Mouse (Mus musculus): ENCODE results near the gene Ndufc2.

The Ndufc2 gene

DNA sequence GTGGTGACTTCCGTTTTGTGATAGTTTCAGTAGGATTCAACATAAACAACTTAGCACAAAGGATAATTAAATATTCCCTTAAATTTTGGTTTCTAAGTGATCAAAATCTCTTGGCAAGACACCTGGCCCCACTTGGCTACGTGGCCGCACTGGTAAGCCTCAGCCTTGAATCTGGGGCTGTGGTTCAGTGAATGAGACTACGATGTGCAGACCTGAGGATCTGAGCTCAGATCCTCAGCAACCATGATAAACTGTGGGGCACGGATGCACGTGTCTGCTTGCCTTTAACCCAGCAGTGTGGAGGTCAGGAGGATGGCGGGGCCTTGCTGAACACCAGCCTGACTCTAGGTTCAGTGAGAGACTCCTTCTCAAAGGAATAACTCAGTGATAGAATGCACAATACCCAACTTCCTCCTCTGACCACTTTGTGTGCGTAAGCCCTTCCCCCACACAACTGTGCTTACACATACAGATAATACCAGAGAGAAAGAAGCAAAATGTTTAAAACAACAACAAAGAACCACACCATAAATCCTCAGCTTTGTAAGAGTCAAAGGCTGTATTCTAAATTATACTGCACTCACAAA, 12.1 kb upstream of the Ndufc2 start:
- DNase-seq = peak in 1 of 2 experiments; percentile 57

DNA sequence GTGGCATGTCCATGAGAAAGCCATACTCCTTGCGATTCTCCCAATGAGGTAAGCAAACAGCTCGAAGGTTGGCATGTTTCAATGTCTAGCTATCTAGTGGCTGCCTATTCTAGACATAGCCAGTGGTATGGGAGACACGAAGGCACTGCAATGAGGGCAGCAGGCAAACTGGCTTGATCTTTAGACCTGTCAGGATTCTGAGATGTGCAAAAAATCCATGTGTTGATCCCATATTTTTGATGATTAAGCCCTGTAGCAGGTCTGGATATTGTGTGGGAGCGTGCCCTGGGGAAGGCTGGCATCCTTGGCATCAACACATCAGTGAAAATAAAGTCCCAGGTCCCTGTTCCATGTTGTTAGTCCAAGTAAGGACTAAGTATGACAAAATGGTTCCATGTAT, 11.3 kb upstream of the Ndufc2 start:
- DNase-seq = no peak

DNA sequence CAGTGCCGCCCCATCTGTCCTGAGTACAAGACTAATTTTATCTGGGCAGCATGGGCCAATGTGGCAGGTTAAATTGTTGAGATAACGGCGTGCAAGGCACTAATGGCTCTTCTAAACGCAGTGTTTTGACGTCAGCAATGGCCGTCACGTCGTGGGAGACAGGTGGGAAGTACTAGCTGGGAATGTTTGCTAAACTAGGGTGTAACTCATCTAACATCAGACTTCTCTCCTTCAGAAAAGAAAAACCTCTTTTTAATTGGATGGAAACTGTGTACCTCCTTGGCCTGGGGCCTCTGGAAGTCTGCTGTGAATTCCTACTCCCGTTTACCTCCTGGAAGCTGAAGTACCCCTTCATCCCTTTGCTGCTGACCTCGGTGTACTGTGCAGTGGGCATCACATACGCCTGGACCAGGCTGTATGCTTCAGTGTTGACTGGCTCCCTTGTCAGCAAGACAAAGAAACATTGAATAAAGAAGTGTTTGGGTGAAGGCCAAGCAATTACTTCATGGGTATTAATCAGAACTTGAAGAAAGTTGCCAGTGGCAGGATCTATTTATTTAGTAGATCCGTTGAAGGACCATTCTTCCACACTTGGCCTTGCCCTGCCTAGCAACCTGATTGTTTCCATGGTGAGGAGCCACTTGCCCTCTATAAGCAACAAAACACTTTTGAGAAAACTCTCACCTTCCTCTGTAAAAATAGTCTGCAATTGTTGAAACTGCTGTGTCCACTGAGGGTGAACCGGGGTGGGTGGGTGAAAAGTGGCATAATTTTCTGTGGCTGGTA, 8.3 kb upstream of the Ndufc2 start:
- DNase-seq = no peak

DNA sequence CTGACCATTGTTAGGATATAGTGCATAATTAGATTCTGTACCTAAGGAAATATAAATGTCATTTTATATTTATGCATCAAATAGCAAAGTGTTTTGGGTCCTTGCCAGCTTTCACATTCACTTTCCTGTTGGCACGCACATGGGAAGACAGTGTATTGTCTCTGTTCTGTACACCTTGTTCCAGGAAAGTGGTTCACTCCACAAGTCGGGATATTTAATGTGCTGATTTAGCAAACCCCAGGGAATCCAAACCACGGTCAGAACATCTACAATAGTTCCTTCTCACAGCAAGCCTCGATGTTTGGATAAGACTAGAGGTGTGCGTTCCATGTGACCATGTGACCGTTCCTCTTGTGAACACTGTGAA, 7.7 kb upstream of the Ndufc2 start:
- no peak for DNase-seq

DNA sequence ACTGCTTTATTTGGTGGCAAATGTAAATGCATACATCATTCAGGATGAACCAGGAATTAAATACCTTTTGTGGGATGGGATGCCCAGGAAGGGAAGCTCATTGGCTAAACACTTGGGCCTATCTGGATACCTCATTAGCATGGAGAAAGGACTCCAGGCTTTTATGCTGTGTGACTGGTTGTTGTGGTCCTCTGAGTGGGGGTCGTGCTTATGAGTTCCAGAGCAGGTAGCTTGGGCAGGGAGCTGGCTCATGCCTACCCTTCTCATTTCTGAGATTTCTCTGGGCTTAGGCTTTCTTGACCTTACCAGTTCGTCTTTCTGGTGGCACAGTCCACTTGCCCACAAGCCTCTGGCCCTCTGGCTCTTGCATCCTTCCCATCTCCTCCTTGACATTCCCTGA, 5.4 kb upstream of the Ndufc2 start:
- DNase-seq = no peak

DNA sequence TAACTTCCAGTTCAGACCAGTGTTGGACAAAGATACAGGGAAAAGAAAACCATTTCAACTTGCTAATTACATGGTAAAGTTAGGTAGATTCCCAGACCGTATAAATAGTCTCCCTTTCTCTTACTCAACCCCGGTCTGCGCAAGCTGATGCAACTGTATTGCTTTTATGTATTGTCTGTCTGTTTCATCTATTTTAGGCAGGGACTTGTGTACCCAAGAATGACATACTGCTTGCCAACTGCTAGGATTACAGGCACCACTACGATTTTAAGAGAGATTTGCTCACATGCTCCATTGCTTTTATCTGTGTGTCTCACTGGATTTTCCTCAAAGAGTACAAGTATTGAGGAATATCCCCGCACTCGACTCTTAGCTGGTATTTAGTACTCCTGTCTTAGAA, 860 bp upstream of the Ndufc2 start:
- DNase-seq = no peak

DNA sequence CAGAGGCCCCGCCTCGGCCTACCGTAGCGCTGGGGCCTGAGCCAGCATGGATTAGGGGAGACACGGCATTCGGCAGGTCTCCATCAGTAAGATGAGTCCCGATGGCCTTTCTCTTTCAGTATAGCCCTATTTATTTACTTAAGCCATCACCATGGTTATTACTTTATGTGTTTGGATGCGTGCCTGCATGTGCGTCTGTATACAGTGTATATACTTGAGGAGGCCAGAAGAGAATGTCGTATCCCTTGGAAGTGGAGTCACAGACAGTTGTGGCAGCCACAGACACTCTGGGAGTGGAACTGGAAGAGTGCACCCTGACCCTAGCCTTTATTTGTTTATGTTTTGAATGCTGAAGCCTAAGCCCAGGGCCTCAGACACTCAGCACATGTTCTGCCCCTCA, 7.3 kb downstream of the Ndufc2 start:
- no peak for DNase-seq

DNA sequence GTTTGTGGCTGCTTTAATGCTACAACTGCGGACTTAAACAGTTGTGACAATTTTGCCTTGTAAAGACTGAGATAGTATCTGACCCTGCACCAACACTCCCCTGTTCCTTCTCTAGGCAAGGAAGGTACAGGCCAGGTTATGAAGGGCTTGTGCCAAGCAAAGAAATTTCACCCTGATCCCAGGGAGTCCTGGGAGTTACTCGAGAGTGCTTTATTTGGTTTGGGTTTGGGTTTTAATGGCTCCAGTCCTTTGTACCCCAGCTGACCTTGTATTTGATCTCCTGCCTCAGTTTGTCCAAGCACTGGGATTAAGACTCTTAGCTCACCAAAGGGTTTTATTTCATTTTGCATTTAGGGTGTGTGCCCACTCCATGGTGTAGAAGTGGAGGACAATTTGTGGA, 11.3 kb downstream of the Ndufc2 start:
- no peak for DNase-seq

DNA sequence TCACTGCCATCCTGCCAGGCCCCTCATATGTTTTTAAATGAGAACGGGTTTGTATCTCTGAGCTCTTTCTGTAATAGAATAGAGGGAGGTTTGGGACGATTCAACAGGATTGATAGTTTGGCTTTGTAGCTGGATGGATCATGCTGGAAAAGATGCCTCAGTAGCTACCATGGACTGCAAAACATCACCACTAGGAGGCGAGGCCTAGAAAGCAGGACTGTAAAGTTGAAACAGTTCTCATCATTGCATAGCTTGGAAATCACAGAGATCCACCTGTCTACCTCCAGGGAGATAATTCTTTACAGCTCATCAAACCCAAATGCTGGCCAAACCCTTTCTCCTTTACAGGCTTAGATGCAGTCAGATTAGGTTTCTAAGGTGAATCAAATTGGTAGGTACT, 11.8 kb downstream of the Ndufc2 start:
- no peak for DNase-seq

DNA sequence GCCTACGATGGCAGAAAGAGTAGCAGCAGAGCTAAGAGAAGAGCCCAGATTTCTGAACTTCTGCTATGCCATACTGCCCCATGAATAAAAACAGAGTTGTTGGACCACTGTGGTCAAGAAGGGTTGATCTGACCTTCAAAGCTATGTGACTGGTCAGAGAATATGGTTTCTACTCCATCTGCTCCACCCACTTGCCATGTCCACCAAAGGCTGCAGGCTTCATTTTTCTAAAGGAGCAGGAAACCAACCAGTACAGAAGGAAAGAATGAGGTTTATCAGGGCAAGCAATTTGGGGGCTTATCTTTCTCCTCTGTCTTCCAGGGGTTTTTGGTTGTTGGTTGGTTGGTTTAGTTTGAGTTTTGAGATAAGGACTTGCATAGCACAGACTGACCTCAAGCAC, 14.2 kb downstream of the Ndufc2 start:
- no peak for DNase-seq

DNA sequence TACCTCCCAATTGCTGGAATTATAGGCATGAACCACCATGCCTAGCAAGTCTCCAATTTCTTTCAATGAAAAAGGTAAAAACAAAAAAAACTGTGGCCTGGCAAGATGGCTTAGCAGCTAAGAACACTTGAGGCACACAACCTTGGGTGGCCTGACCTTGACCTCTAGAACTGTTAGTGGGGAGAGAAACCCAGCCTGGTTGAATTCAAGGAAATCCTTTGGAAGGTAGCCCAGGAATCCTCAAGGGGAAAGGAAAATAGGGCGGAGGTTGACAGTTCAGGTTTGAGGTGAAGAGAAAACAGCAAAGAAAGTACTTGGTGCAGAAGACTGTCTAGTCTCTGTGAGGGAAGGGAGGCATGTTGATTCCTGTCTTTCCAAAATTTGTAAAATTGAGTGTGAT, 14.6 kb downstream of the Ndufc2 start:
- no peak for DNase-seq

DNA sequence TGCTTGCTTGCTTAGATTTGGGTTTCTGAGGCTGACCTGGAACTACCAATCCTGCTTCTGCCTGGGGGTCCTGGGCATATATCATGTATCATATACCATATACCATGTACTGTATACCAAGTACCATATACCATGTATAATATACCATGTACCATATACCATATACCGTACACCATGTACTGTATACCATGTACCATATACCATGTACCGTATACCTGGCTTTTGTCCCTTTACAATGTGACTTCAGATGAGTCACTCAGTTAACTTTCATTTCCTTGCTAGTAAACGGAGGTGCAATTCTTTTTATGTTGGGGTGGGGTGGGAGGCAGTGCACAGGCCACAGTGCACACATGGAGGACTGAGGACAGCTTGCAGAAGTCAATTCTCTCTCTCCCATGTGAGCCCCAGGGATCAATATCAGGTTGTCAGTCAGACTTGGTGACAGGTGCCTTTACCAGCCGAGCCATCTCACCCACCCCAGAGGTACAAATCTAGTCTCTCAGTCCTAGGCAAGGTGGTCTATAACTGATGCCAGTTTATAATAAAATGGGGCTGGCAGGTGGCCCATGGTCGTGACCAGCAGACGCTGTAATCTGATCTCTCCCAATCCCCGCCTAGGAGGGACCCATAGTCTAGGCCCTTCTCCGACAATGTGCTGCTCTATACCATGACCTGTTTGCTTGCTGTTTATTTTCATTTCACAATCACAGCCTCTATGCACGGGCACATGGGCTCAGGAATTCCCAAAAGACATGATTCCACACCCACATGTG, 15.3 kb downstream of the Ndufc2 start:
- DNase-seq = peak in 1 of 2 experiments; percentile 65

DNA sequence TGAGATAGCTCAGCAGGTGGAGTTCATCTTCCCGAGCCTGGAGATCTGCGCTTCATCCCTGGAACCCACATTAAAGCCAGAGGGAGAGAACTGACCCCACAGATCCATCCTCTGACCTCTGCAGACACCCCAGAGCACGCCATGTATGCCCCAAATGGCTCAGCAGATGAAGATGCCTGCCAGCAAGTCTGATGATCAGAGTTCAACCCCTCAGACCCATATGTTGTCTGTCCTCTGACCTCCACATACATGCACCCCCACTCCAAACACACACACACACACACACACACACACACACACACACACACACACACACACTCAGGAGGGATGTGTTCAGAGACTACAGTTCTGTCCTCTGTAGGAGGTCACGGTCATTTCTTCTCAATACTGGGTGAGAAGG, 16.7 kb downstream of the Ndufc2 start:
- peak; percentile 41 to 47 for DNase-seq

DNA sequence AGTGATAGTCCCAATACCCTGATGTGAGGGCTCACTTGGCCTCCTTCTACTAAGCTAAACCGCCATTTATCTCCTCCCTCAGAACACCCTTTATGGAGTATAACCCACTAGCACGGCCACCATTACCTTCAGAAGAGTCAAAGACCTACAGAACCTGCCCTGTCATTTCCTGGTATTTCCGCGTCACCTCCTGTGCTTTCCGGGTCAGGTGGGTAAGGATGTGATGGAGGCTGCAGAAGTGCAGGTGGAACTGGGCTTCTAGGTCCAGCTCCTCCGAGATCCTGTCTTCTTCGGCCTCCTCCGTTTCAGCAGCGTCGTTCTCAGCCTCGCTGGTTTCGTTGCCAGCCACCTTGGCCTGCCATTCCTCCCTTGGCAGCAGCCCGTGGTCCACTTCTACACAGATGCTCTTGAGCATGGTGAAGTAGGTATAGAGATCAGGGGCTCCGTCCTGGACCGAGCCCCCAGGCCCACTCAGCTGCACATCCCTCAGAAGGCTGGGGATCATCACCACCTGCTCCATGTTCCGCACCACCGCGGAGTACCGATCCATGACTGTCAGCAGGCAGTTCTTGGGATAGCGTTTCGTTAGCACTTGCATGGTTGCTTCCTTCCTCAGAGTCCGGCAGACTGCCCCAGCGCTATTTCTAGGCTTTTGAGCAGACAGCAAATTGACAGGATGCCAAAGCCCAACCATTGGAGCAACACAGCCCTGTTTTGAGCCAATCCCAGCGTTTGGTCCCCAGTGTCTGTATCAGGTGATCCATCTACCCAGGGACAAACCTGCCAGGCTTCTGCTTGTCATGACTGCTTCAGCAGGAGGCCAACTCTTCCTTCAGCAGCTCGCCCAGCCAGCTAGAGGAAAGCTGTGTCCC, 17.3 kb downstream of the Ndufc2 start, which contains the start of gene Thrsp:
Gene Thrsp (minus strand): TSS at position 825 of the 872 bp plus-strand sequence.
- DNase-seq = peak; percentile 94 to 95

DNA sequence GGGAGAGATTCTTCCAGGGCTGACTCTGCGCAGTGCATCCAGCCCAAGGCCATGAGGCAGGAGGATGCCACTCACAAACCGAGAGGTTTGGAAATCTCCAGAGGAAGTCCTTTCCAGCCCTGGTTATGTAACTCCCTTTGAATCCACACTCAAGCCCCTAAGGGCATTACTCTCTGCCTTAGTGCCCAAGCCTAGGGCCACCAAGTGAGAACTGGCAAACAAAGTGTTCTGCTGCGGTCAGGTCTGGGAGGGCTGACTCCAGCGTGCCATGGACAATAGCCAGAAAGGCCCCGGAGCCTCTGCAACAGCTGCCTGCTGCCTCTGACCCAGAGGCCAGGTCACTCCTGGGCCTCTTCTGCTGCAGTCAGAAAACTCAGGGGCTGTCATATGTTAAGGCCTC, 18.9 kb downstream of the Ndufc2 start:
- DNase-seq = peak in 1 of 2 experiments; percentile 48

DNA sequence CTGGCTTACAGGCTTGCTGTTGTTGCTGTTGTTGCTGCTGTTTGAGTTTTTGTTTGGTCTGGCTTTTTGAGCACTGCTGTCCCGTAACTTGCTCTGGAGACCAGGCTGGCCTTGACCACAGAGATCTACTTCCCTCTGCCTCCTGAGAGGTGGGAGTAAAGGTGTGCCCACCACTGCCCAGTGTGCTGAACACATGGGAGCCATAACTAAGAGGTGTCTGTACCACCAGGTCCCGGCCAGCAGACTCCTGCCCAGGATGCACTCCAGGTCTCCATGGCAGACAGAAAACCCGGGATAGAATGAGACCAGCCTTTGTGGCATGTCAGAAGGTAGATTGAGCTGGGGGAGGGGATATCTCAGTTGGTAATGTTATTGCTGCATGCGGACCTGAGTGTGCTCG, 19.4 kb downstream of the Ndufc2 start:
- no peak for DNase-seq

DNA sequence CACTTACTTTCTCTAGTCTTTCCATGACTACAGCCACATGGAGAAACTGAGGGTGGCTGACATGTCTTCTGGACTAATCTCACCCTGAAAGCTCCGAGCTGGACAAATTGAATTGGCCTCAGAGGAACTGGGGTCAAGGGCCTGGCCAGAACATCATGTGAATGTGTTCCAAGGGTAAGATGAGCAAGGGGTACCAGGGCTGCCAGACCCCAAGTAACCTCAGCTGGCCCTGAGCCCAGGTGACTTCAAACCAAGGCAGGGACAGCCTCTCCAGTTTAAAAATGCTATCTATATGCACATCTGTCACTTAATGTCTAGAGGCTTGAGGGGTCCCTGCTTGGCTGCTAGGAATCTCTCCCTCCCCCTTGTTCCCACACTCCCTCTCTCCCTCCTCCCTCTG, 20.6 kb downstream of the Ndufc2 start:
- peak in 1 of 2 experiments; percentile 41 for DNase-seq

DNA sequence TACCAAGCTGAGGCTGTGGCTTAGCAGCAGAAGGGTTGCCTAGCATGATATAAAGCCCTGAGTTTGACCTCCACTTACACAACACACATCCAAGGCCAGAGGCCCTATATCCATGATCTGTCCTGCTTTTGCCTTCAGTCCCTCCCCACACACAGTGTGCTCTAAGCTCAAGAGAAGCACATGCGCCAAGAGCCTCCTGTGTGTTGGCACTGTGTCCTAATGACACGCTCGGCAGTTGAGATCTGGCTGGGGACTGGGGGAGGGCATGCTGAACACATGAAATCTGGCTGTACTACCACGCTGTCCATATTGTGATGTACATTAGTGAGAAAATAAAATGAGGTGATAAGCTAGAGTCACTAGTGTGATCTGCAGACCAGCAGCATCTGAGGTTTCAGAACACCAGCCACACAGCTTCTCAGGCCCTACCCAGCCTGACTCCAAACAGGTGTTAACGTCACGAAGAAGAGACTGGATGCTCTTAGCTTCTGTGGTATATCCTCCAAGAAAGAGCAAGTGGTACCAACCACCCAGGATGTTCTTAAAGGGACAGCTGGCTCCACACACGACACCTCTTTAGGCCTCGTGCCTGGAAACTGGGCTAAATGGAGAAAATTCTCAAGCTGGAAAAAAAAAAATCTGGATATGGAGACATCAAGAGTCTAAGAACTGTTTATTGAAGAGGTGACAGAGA, 21.3 kb downstream of the Ndufc2 start:
- peak; percentile 79 to 83 for DNase-seq

DNA sequence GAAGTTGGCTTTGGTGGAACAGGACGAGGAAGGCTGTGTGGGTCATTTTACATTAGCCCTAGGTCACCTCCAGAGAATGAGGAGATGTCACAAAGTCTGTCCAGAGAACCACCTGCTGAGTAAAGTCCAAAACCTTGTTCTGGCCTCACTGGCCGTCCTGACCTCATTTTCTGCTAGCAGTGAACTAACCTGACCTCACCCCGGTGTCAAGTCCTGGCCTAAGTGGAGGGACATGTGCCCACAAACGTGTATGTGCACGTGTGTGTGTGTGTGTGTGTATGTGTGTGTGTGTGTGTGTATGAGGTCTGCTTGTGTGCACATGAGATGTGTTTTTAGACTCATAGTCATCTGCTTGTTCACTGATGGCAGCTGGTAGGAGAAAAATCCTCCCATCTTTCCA, 24.0 kb downstream of the Ndufc2 start:
- no peak for DNase-seq

DNA sequence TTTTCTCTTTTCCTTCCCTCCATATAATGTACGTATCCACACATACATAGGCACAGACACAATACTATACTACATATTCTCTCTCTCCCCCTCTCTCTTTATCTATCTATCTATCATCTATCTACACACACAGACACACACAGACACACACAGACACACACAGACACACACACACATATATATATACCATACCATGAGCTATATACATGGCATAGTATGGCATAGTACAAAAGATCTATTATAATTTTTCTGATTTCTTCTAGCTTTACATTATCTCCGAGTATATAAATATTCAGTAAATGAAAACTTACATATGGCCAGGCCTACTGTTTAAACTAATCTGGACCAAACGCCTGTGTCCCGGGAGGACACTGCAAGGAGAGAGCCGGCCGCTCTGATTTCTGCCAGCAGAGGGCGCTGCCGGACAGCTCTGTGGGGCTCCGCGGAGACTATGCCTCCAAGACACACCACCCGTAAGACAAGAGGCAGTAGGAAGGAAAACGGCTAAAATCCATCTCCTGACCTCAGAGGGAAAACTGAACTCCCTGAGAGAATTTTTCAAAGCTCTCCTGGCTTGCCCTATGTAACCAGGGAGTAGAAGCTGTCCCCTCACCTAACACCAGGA, 24.9 kb downstream of the Ndufc2 start:
- peak; percentile 98 to 99 for DNase-seq

DNA sequence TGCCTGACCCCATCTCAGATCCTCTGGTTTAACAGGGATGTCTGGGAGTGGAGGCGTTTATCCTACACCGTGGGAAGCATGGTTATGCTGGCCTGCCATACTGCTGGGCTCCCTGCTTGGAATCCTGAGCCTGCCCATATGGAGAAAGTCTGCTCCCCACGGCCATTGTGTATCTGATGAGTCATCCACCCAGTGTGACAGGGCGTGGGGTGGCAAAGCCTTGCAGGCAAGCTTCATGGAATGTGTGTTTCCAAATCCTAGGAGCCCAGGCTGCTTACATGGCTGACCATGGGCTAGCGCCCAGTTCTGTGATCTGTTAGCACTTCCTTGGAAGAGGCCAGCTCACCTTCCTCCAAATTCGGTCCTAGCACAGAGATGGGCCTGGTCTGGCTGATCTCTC, 26.8 kb downstream of the Ndufc2 start:
- peak; percentile 72 to 76 for DNase-seq

DNA sequence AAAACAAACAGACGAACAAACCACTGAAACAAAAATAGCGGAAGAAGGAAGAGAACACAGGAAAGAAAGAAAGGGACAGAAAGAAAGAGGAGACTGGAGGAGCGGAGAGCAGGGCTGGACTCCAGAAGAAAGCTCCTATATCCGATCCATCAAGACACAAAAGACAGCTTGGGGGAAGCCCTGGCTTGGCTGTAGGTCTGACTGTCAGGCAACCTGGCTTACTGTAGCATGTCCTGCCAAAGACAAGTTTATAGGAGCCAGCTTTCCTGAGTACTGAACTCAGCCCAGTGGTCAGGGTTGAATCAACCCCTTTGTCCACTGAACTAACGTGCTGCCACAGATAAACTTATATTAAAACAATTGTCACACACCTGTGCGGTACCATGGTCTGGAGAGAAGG, 27.5 kb downstream of the Ndufc2 start:
- DNase-seq = no peak

All from cerebellum, postnatal 25 days (tissue).